Mouse (Mus musculus): ENCODE data around the gene Nipsnap3b. TPM values are rescaled to one million over a fixed set of nuclear protein-coding genes. Genes with fewer than 3 reads are reported as not detected.
A peak's percentile ranks its signal among the peaks of the same experiment; 100 is the strongest.

The Nipsnap3b gene
- 170 and 183 TPM in 2 replicates for polyA plus RNA-seq (2015; fragmentation: Nextera tagmentation; extraction: Ambion mirVana)

- peak within 1 kb of the TSS; percentile 93 for H3K27ac ChIP-seq (ENCODE audit: low read depth, low read length)
- H3K27me3 ChIP-seq (replicated peaks; ENCODE audit: control insufficient read depth, insufficient read depth, low read length) = no peaks in the 10 kb centered on the region
- H3K4me3 ChIP-seq (ENCODE audit: low read length) = peak within 1 kb of the TSS; percentile 90
- ATAC-seq = peak; percentile 96
- peaks cover 5% of the 10 kb centered on the region for H3K4me1 ChIP-seq (ENCODE audit: control insufficient read depth, insufficient read depth, low read depth, low read length)
- under 1% methylated on average over 61 of the region's 63 CpGs for WGBS
- H3K36me3 ChIP-seq (ENCODE audit: control insufficient read depth, insufficient read depth, low read length) = peaks cover 15% of the 10 kb centered on the region
- H3K9ac ChIP-seq (ENCODE audit: low read depth, low read length) = peak within 1 kb of the TSS; percentile 94
- H3K9me3 ChIP-seq (ENCODE audit: control insufficient read depth, low read length) = no peaks in the 10 kb centered on the region
- peak within 1 kb of the TSS; percentile 77 for H3K4me2 ChIP-seq (ENCODE audit: low read length)
These were observed at the start of gene Nipsnap3b for GRCm38 (mm10) chr4:53011732-53012361. Gene Nipsnap3b (plus strand): TSS chr4:53011880.

- Histone ChIP-seq H3K4me1 (ENCODE audit: control insufficient read depth, insufficient read depth, low read depth, low read length) (no peaks in the 10 kb centered on the region), H3K27me3 (replicated peaks; ENCODE audit: control insufficient read depth, insufficient read depth, low read length) (no peaks in the 10 kb centered on the region), H3K9ac (ENCODE audit: low read depth, low read length) (no peak within 1 kb of the TSS), H3K4me2 (ENCODE audit: low read length) (no peak within 1 kb of the TSS), H3K36me3 (ENCODE audit: control insufficient read depth, insufficient read depth, low read length) (no peaks in the 10 kb centered on the region), H3K4me3 (ENCODE audit: low read length) (no peak within 1 kb of the TSS), H3K9me3 (ENCODE audit: control insufficient read depth, low read length) (no peaks in the 10 kb centered on the region), H3K27ac (ENCODE audit: low read depth, low read length) (no peak within 1 kb of the TSS)
- no peak for ATAC-seq
These were observed 47.4 kb upstream of the Nipsnap3b start, which contains the start of gene Olfr270 for GRCm38 (mm10) chr4:52964247-52964646. Gene Olfr270 (plus strand): TSS chr4:52964547.

GRCm38 (mm10) chr4:52985216-52985615 is 26.5 kb upstream of the Nipsnap3b start:
- ATAC-seq = 0 out of 2 replicates have a peak, but pooled peaks have one; percentile 40
- H3K9me3 ChIP-seq (ENCODE audit: control insufficient read depth, low read length) = 0 out of 2 replicates have a peak, but pooled peaks cover under 1% of the 10 kb centered on the region
- H3K9ac ChIP-seq (ENCODE audit: low read depth, low read length) = no peak overlapping the region
- no peak overlapping the region for H3K4me2 ChIP-seq (ENCODE audit: low read length)
- WGBS = 78% methylated on average over 2 of the region's 2 CpGs
- no peaks in the 10 kb centered on the region for H3K27me3 ChIP-seq (replicated peaks; ENCODE audit: control insufficient read depth, insufficient read depth, low read length)
- H3K4me3 ChIP-seq (ENCODE audit: low read length) = no peak overlapping the region
- H3K36me3 ChIP-seq (ENCODE audit: control insufficient read depth, insufficient read depth, low read length) = no peaks in the 10 kb centered on the region
- no peak overlapping the region for H3K27ac ChIP-seq (ENCODE audit: low read depth, low read length)
- H3K4me1 ChIP-seq (ENCODE audit: control insufficient read depth, insufficient read depth, low read depth, low read length) = no peaks in the 10 kb centered on the region

- Histone ChIP-seq H3K27ac (ENCODE audit: low read depth, low read length) (no peak overlapping the region), H3K9ac (ENCODE audit: low read depth, low read length) (no peak overlapping the region), H3K27me3 (replicated peaks; ENCODE audit: control insufficient read depth, insufficient read depth, low read length) (no peaks in the 10 kb centered on the region), H3K4me1 (ENCODE audit: control insufficient read depth, insufficient read depth, low read depth, low read length) (no peaks in the 10 kb centered on the region), H3K36me3 (ENCODE audit: control insufficient read depth, insufficient read depth, low read length) (no peaks in the 10 kb centered on the region), H3K4me2 (ENCODE audit: low read length) (no peak overlapping the region), H3K4me3 (ENCODE audit: low read length) (no peak overlapping the region), H3K9me3 (ENCODE audit: control insufficient read depth, low read length) (0 out of 2 replicates have a peak, but pooled peaks cover 2% of the 10 kb centered on the region)
- no peak for ATAC-seq
- WGBS = 86% methylated on average over 2 of the region's 2 CpGs
These were observed 25.4 kb upstream of the Nipsnap3b start for GRCm38 (mm10) chr4:52986266-52986665.

GRCm38 (mm10) chr4:52989248-52989647 is 22.4 kb upstream of the Nipsnap3b start, which contains the start of gene Nipsnap3a:
Gene Nipsnap3a (plus strand): TSS chr4:52989272.
- no peaks in the 10 kb centered on the region for H3K4me1 ChIP-seq (ENCODE audit: control insufficient read depth, insufficient read depth, low read depth, low read length)
- H3K4me2 ChIP-seq (ENCODE audit: low read length) = peak within 1 kb of the TSS; percentile 42
- H3K36me3 ChIP-seq (ENCODE audit: control insufficient read depth, insufficient read depth, low read length) = no peaks in the 10 kb centered on the region
- WGBS = 34% methylated on average over 12 of the region's 12 CpGs
- no peak within 1 kb of the TSS for H3K9ac ChIP-seq (ENCODE audit: low read depth, low read length)
- H3K9me3 ChIP-seq (ENCODE audit: control insufficient read depth, low read length) = 0 out of 2 replicates have a peak, but pooled peaks cover 2% of the 10 kb centered on the region
- no peaks in the 10 kb centered on the region for H3K27me3 ChIP-seq (replicated peaks; ENCODE audit: control insufficient read depth, insufficient read depth, low read length)
- no peak within 1 kb of the TSS for H3K4me3 ChIP-seq (ENCODE audit: low read length)
- ATAC-seq = no peak
- no peak within 1 kb of the TSS for H3K27ac ChIP-seq (ENCODE audit: low read depth, low read length)

GRCm38 (mm10) chr4:52999449-52999848 is 12.2 kb upstream of the Nipsnap3b start:
- 89% methylated on average over 6 of the region's 6 CpGs for WGBS

GRCm38 (mm10) chr4:53000154-53000553 is 11.5 kb upstream of the Nipsnap3b start:
- no peak for ATAC-seq
- no peak overlapping the region for H3K27ac ChIP-seq (ENCODE audit: low read depth, low read length)
- no peak overlapping the region for H3K4me3 ChIP-seq (ENCODE audit: low read length)
- H3K36me3 ChIP-seq (ENCODE audit: control insufficient read depth, insufficient read depth, low read length) = no peaks in the 10 kb centered on the region
- no peaks in the 10 kb centered on the region for H3K9me3 ChIP-seq (ENCODE audit: control insufficient read depth, low read length)
- no peak overlapping the region for H3K9ac ChIP-seq (ENCODE audit: low read depth, low read length)
- H3K4me1 ChIP-seq (ENCODE audit: control insufficient read depth, insufficient read depth, low read depth, low read length) = no peaks in the 10 kb centered on the region
- H3K27me3 ChIP-seq (replicated peaks; ENCODE audit: control insufficient read depth, insufficient read depth, low read length) = no peaks in the 10 kb centered on the region
- 88% methylated on average over 8 of the region's 8 CpGs for WGBS
- no peak overlapping the region for H3K4me2 ChIP-seq (ENCODE audit: low read length)

More at GRCm38 (mm10) chr4:52999449-52999848, 12.2 kb upstream of the Nipsnap3b start:
- 0 out of 2 replicates have a peak, but pooled peaks have one; percentile 27 for ATAC-seq
- Histone ChIP-seq H3K9me3 (ENCODE audit: control insufficient read depth, low read length) (no peaks in the 10 kb centered on the region), H3K4me1 (ENCODE audit: control insufficient read depth, insufficient read depth, low read depth, low read length) (no peaks in the 10 kb centered on the region), H3K27ac (ENCODE audit: low read depth, low read length) (no peak overlapping the region), H3K36me3 (ENCODE audit: control insufficient read depth, insufficient read depth, low read length) (no peaks in the 10 kb centered on the region), H3K4me2 (ENCODE audit: low read length) (no peak overlapping the region), H3K4me3 (ENCODE audit: low read length) (no peak overlapping the region), H3K9ac (ENCODE audit: low read depth, low read length) (no peak overlapping the region), H3K27me3 (replicated peaks; ENCODE audit: control insufficient read depth, insufficient read depth, low read length) (no peaks in the 10 kb centered on the region)

- Histone ChIP-seq H3K27ac (ENCODE audit: low read depth, low read length) (no peak overlapping the region), H3K4me1 (ENCODE audit: control insufficient read depth, insufficient read depth, low read depth, low read length) (peaks cover 5% of the 10 kb centered on the region), H3K4me3 (ENCODE audit: low read length) (no peak overlapping the region), H3K9me3 (ENCODE audit: control insufficient read depth, low read length) (no peaks in the 10 kb centered on the region), H3K27me3 (replicated peaks; ENCODE audit: control insufficient read depth, insufficient read depth, low read length) (no peaks in the 10 kb centered on the region), H3K36me3 (ENCODE audit: control insufficient read depth, insufficient read depth, low read length) (no peaks in the 10 kb centered on the region), H3K9ac (ENCODE audit: low read depth, low read length) (no peak overlapping the region), H3K4me2 (ENCODE audit: low read length) (no peak overlapping the region)
- no peak for ATAC-seq
- 71% methylated on average over 4 of the region's 4 CpGs for WGBS
These were observed 2.5 kb upstream of the Nipsnap3b start for GRCm38 (mm10) chr4:53009183-53009582.

- H3K9ac ChIP-seq (ENCODE audit: low read depth, low read length) = no peak overlapping the region
- no peaks in the 10 kb centered on the region for H3K9me3 ChIP-seq (ENCODE audit: control insufficient read depth, low read length)
- no peak overlapping the region for H3K27ac ChIP-seq (ENCODE audit: low read depth, low read length)
- peaks cover under 1% of the 10 kb centered on the region for H3K36me3 ChIP-seq (ENCODE audit: control insufficient read depth, insufficient read depth, low read length)
- 91% methylated on average over 4 of the region's 4 CpGs for WGBS
- H3K4me1 ChIP-seq (ENCODE audit: control insufficient read depth, insufficient read depth, low read depth, low read length) = peaks cover 5% of the 10 kb centered on the region
- no peak overlapping the region for H3K4me2 ChIP-seq (ENCODE audit: low read length)
- no peak overlapping the region for H3K4me3 ChIP-seq (ENCODE audit: low read length)
- H3K27me3 ChIP-seq (replicated peaks; ENCODE audit: control insufficient read depth, insufficient read depth, low read length) = no peaks in the 10 kb centered on the region
- no peak for ATAC-seq
These were observed 1.8 kb upstream of the Nipsnap3b start for GRCm38 (mm10) chr4:53009871-53010270.

Measured in hindbrain, embryonic 16.5 days (tissue).